Mouse (Mus musculus) lung, postnatal 4 days (tissue): ENCODE measurements around the gene Vmn1r69.

Source experiments
- DNase-seq, 2 experiments: peaks; one replicate each; pipeline ENCODE4 v3.0.0; 2021

The Vmn1r69 gene

GRCm38 (mm10) chr7:10613559-10613958, at the start of gene Vmn1r69:
Gene Vmn1r69, minus strand, starts transcription at chr7:10613659.
- no peak for DNase-seq

GRCm38 (mm10) chr7:10631232-10631631, 17.8 kb upstream of the Vmn1r69 start, which contains the start of gene Vmn1r70:
Gene Vmn1r70, plus strand, starts transcription at chr7:10631532.
- no peak for DNase-seq

- DNase-seq: no peak
Measured at GRCm38 (mm10) chr7:10558385-10558784, 55.1 kb downstream of the Vmn1r69 start, which contains the start of gene Vmn1r68. Gene Vmn1r68, minus strand, starts transcription at chr7:10558485.
